In the genomic region with DNA sequence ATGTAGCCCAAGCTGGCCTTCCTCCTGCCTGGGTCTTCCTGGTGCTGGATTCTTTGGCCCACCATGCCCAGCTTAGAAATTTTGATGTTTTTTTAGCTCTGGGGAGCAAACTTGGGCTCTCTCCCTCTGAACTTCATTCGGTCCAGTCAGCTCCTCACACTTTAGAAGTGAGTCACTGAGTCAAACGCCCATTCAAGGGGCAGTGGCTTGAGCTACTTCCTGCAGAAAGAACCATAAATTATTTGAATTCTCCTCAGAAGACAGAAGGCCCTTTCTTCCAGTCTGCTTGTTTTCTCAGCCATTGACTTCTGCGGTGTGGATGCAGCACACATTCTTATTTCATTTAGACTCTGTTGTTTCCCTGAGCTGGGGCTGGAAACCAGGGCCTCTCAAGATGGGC, we compare ENCODE assay signal across 17 mouse cellular contexts. TPM values are rescaled to one million over a fixed set of nuclear protein-coding genes. Genes with fewer than 3 reads are reported as not detected.
DNase-seq lines count a peak whose midpoint lies in the region; ATAC-seq and TF ChIP-seq lines count a peak whose summit lies in the region.
"Had no signal": no experiment of that assay in that cellular context is flagged by ENCODE, and none has a peak within 500 bp of the region (broad histone marks: within the 10 kb centered on the region; RNA-seq: fewer than 3 reads in every experiment).

No protein-coding gene starts in this region.

- TF ChIP-seq CTCF in cerebellum, adult 2 months (IDR thresholded peaks at IDR 0.05; ENCODE audit: borderline replicate concordance, insufficient read depth, low read depth, low read length): no peak

- peak overlapping the region; percentile 22; the same call in 1 of the 2 replicates for H3K27ac ChIP-seq in heart, embryonic 10.5 days
- peak overlapping the region; percentile 73 for H3K27ac ChIP-seq in neural tube, embryonic 11.5 days (ENCODE audit: low read depth, low read length)
- peak overlapping the region; percentile 73; the same call in 1 of the 2 replicates for H3K27ac ChIP-seq in limb, embryonic 12.5 days
- no peak overlapping the region for H3K27ac ChIP-seq in cerebellum, adult 2 months (ENCODE audit: insufficient read depth, low read length)
- H3K27ac ChIP-seq: midbrain, embryonic 10.5 days had no signal

- intact Hi-C loops in heart, postnatal 36 days (cut with DNase I): no loop called here

- H3K4me1 ChIP-seq in heart, embryonic 10.5 days: peaks cover 27% of the 10 kb centered on the region
- 0 out of 2 replicates have a peak, but pooled peaks cover 5% of the 10 kb centered on the region for H3K4me1 ChIP-seq in neural tube, embryonic 11.5 days (ENCODE audit: control insufficient read depth, insufficient read depth, low read length)
- peaks cover 7% of the 10 kb centered on the region; the same call in 1 of the 2 replicates for H3K4me1 ChIP-seq in limb, embryonic 12.5 days (replicated peaks)
- H3K4me1 ChIP-seq in cerebellum, adult 2 months (ENCODE audit: control insufficient read depth, insufficient read depth, low read length): no peaks in the 10 kb centered on the region

- no peak for TF ChIP-seq POLR2A in cerebellum, adult 2 months (IDR thresholded peaks at IDR 0.05; ENCODE audit: borderline replicate concordance, insufficient read depth, low read length)

- 57% methylated on average over 3 of the region's 3 CpGs for WGBS in heart, embryonic 10.5 days
- WGBS in neural tube, embryonic 11.5 days: 32% methylated on average over 3 of the region's 3 CpGs
- 33% methylated on average over 3 of the region's 3 CpGs for WGBS in limb, embryonic 12.5 days
- 80% methylated on average over 3 of the region's 3 CpGs for WGBS in cerebellum, adult 2 months

- no peaks in the 10 kb centered on the region for H3K36me3 ChIP-seq in heart, embryonic 10.5 days
- H3K36me3 ChIP-seq in neural tube, embryonic 11.5 days (ENCODE audit: control insufficient read depth, insufficient read depth, low read length): no peaks in the 10 kb centered on the region
- no peaks in the 10 kb centered on the region for H3K36me3 ChIP-seq in limb, embryonic 12.5 days
- H3K36me3 ChIP-seq: midbrain, embryonic 10.5 days had no signal

- no peak overlapping the region for H3K4me3 ChIP-seq in heart, embryonic 10.5 days
- no peak overlapping the region for H3K4me3 ChIP-seq in neural tube, embryonic 11.5 days (ENCODE audit: low read depth, low read length)
- no peak overlapping the region for H3K4me3 ChIP-seq in limb, embryonic 12.5 days (replicated peaks)
- no peak overlapping the region for H3K4me3 ChIP-seq in cerebellum, adult 2 months (replicated peaks; ENCODE audit: insufficient read depth, low read depth, low read length)
- H3K4me3 ChIP-seq: midbrain, embryonic 10.5 days had no signal

- no peaks in the 10 kb centered on the region for H3K9me3 ChIP-seq in heart, embryonic 10.5 days
- no peaks in the 10 kb centered on the region for H3K9me3 ChIP-seq in neural tube, embryonic 11.5 days (ENCODE audit: control insufficient read depth, low read length)
- 0 out of 2 replicates have a peak, but pooled peaks cover 4% of the 10 kb centered on the region for H3K9me3 ChIP-seq in limb, embryonic 12.5 days

- no peak for ATAC-seq in neural tube, embryonic 11.5 days (ENCODE audit: insufficient read depth, low FRiP score, low TSS enrichment)
- ATAC-seq in limb, embryonic 12.5 days (ENCODE audit: insufficient number of reproducible peaks, insufficient read depth, low FRiP score, low TSS enrichment, low read depth): no peak

- DNase-seq in heart, embryonic 10.5 days (ENCODE audit: low spot score): no peak
- no peak for DNase-seq in heart, postnatal 36 days
- DNase-seq in neural tube, embryonic 11.5 days (ENCODE audit: low spot score): no peak
- DNase-seq in neural tube, embryonic 10.5 days (ENCODE audit: extremely low spot score, low spot score): no peak
- no peak for DNase-seq in cerebellum, adult 9-11 months
- DNase-seq in cerebellum, adult 11 months: no peak
- DNase-seq in cerebellum, adult 2 months: no peak
- DNase-seq: adrenal gland, postnatal 10 days; cerebellum, adult 9-10 months; gastrocnemius, postnatal 36 days; lung, postnatal 10 days; right cerebral cortex, adult 18-20 months; spleen, adult 18-20 months had no signal

- H3K9ac ChIP-seq in neural tube, embryonic 11.5 days (ENCODE audit: low read length): no peak overlapping the region; the same call in 1 of the 2 replicates
- no peak overlapping the region for H3K9ac ChIP-seq in limb, embryonic 12.5 days (replicated peaks)

- H3K27me3 ChIP-seq in heart, embryonic 10.5 days (ENCODE audit: insufficient read depth, poor library complexity, severe bottlenecking): no peaks in the 10 kb centered on the region
- H3K27me3 ChIP-seq in neural tube, embryonic 11.5 days (ENCODE audit: control insufficient read depth, insufficient read depth, low read length): no peaks in the 10 kb centered on the region
- no peaks in the 10 kb centered on the region for H3K27me3 ChIP-seq in limb, embryonic 12.5 days
- no peaks in the 10 kb centered on the region for H3K27me3 ChIP-seq in cerebellum, adult 2 months (ENCODE audit: control insufficient read depth, insufficient read depth, low read length)

- H3K4me2 ChIP-seq in neural tube, embryonic 11.5 days (ENCODE audit: low read depth): no peak overlapping the region
- no peak overlapping the region for H3K4me2 ChIP-seq in limb, embryonic 12.5 days
- H3K4me2 ChIP-seq: heart, embryonic 11.5 days; liver, embryonic 11.5 days had no signal

RNA-seq across cellular contexts. Expression of gene Fam102a, which starts 31.5 kb away (rescaled TPM):
- polyA plus RNA-seq in heart, embryonic 10.5 days (2016; fragmentation: Nextera tagmentation; extraction: Ambion mirVana): 5.9 and 8.3 TPM in 2 replicates
- total RNA-seq in heart, postnatal 36 days (2021): 10 to 100 TPM in 1 of 2 experiments, 1 to 10 TPM in 1; 8.9 to 10.6 TPM
- 13.1 and 13.2 TPM in 2 replicates for polyA plus RNA-seq in neural tube, embryonic 11.5 days (2014; fragmentation: Nextera tagmentation; extraction: Ambion mirVana)
- 12.3 and 16.0 TPM in 2 replicates for polyA plus RNA-seq in limb, embryonic 12.5 days (2016; fragmentation: Nextera tagmentation; extraction: Ambion mirVana)
- polyA plus RNA-seq in cerebellum, adult 2 months (2012; rRNA removed): 38.1 and 40.2 TPM in 2 replicates

RNA-seq across cellular contexts. Expression of gene Slc25a25, which starts 52.3 kb away (rescaled TPM):
- 17.0 and 17.3 TPM in 2 replicates for polyA plus RNA-seq in heart, embryonic 10.5 days (2016; fragmentation: Nextera tagmentation; extraction: Ambion mirVana)
- 10 to 100 TPM in 1 of 2 experiments, 1 to 10 TPM in 1; 4.8 to 12.4 TPM for total RNA-seq in heart, postnatal 36 days (2021)
- polyA plus RNA-seq in neural tube, embryonic 11.5 days (2014; fragmentation: Nextera tagmentation; extraction: Ambion mirVana): 28.1 and 33.5 TPM in 2 replicates
- polyA plus RNA-seq in limb, embryonic 12.5 days (2016; fragmentation: Nextera tagmentation; extraction: Ambion mirVana): 26.0 and 28.3 TPM in 2 replicates
- polyA plus RNA-seq in cerebellum, adult 2 months (2012; rRNA removed): 67.0 and 76.2 TPM in 2 replicates

RNA-seq across cellular contexts. Expression of gene Naif1, which starts 53.3 kb away (rescaled TPM):
- 5.4 and 5.5 TPM in 2 replicates for polyA plus RNA-seq in heart, embryonic 10.5 days (2016; fragmentation: Nextera tagmentation; extraction: Ambion mirVana)
- total RNA-seq in heart, postnatal 36 days (2021): 1 to 10 TPM; 3.1 to 3.8 TPM
- 5.5 and 6.9 TPM in 2 replicates for polyA plus RNA-seq in neural tube, embryonic 11.5 days (2014; fragmentation: Nextera tagmentation; extraction: Ambion mirVana)
- 5.1 and 5.6 TPM in 2 replicates for polyA plus RNA-seq in limb, embryonic 12.5 days (2016; fragmentation: Nextera tagmentation; extraction: Ambion mirVana)
- 3.3 TPM in 2 replicates for polyA plus RNA-seq in cerebellum, adult 2 months (2012; rRNA removed)
